In the genomic region with DNA sequence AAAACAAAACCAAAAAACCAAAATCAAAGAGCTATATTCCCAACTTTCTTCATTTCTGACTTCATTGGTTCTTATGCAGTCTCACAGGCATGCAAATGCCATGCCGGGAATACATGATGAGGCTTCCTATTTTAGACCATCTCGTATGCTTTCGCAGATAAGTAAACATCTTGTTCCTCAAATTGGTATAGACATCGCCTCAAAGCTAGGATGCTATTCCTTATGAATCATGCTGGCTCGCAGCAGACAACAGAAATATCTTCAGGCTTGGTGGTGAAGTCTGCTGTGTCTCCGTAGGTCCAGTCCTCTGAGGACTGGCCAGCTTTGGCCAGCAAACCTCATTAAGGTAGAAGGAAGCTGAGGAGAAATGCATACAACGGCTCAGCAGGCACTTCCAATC, we compare ENCODE assay signal across 25 mouse cellular contexts.
"Had no signal": no experiment of that assay in that cellular context is flagged by ENCODE, and none has a peak within 500 bp of the region (broad histone marks: within the 10 kb centered on the region; RNA-seq: fewer than 3 reads in every experiment).

No protein-coding gene starts in this region.

- H3K4me2 ChIP-seq: heart, embryonic 11.5 days; heart, embryonic 13.5 days; heart, embryonic 15.5 days; hindbrain, embryonic 13.5 days; intestine, embryonic 15.5 days; limb, embryonic 12.5 days; liver, embryonic 11.5 days; liver, embryonic 13.5 days; liver, embryonic 15.5 days had no signal

- H3K27me3 ChIP-seq: heart, embryonic 13.5 days; heart, embryonic 15.5 days; hindbrain, embryonic 13.5 days; intestine, embryonic 15.5 days; limb, embryonic 12.5 days; liver, embryonic 13.5 days; liver, embryonic 15.5 days had no signal

- H3K36me3 ChIP-seq: heart, embryonic 13.5 days; heart, embryonic 15.5 days; hindbrain, embryonic 13.5 days; intestine, embryonic 15.5 days; limb, embryonic 10.5 days; limb, embryonic 12.5 days; liver, embryonic 13.5 days; liver, embryonic 15.5 days had no signal

- H3K27ac ChIP-seq: heart, embryonic 13.5 days; heart, embryonic 15.5 days; hindbrain, embryonic 13.5 days; intestine, embryonic 15.5 days; layer of hippocampus, adult 2 months; limb, embryonic 10.5 days; limb, embryonic 12.5 days; liver, embryonic 13.5 days; liver, embryonic 15.5 days had no signal

- H3K9ac ChIP-seq: heart, embryonic 13.5 days; heart, embryonic 15.5 days; hindbrain, embryonic 13.5 days; intestine, embryonic 15.5 days; limb, embryonic 12.5 days; liver, embryonic 13.5 days; liver, embryonic 15.5 days had no signal

- DNase-seq: gastrocnemius, postnatal 14 days; gastrocnemius, postnatal 36 days; heart, adult 18-20 months; heart, postnatal 14 days; heart, postnatal 36 days; kidney, adult 18-20 months; kidney, adult 8-10 months; kidney, postnatal 10 days; kidney, postnatal 25 days; kidney, postnatal 4 days; liver; liver, embryonic 13.5 days had no signal

- ATAC-seq: hindbrain, embryonic 16.5 days; inflammation-experienced regulatory T-cells, adult 6 months; intestine, embryonic 15.5 days; intestine, postnatal 0 days had no signal

- H3K9me3 ChIP-seq: heart, embryonic 13.5 days; heart, embryonic 15.5 days; hindbrain, embryonic 13.5 days; intestine, embryonic 15.5 days; limb, embryonic 10.5 days; limb, embryonic 12.5 days; liver, embryonic 13.5 days; liver, embryonic 15.5 days had no signal

- H3K4me1 ChIP-seq: heart, embryonic 13.5 days; heart, embryonic 15.5 days; hindbrain, embryonic 13.5 days; intestine, embryonic 15.5 days; liver, embryonic 13.5 days; liver, embryonic 15.5 days had no signal

- H3K4me3 ChIP-seq: heart, embryonic 13.5 days; heart, embryonic 15.5 days; hindbrain, embryonic 13.5 days; intestine, embryonic 15.5 days; layer of hippocampus, adult 2 months; limb, embryonic 10.5 days; limb, embryonic 12.5 days; liver, embryonic 13.5 days; liver, embryonic 15.5 days had no signal
